Mouse (Mus musculus) brown adipose tissue, adult 24 weeks (tissue): ENCODE results near the gene Ncln. TPM values are rescaled to one million over a fixed set of nuclear protein-coding genes. Genes with fewer than 3 reads are reported as not detected.
"Not testable (repeated sequence)": the region's sequence is repeated elsewhere in the genome, so short reads cannot be mapped to it uniquely, and the experiment has no call there.

Experiments used
- H3K27ac ChIP-seq: fragments of 200-500 bp; replicated peaks from 2 replicates; pipeline ENCODE4 v1.5.1; 2012; ENCODE audit warnings: low read depth, mild to moderate bottlenecking, low read length
- H3K4me1 ChIP-seq: fragments of 200-500 bp; 2 replicates; pipeline ENCODE4 v1.6.1; 2012; ENCODE audit warnings: low read length, mixed read lengths; ENCODE audit not compliant: control insufficient read depth, insufficient read depth, insufficient read length
- H3K4me3 ChIP-seq: fragments of 200-500 bp; 2 replicates; pipeline ENCODE4 v1.5.1; 2012; ENCODE audit warnings: low read depth, mild to moderate bottlenecking, low read length, moderate library complexity; ENCODE audit not compliant: insufficient read depth
- polyA plus RNA-seq: library from polyadenylated mRNA; stranded (reverse); fragments of >200 nt; gene quantifications from 2 replicates; pipeline ENCODE4 v1.2.4, GENCODE M21; 2012; ENCODE audit not compliant: missing spikeins, insufficient read depth, insufficient read length

The Ncln gene
- polyA plus RNA-seq, 1 experiment: 17.9 TPM

DNA sequence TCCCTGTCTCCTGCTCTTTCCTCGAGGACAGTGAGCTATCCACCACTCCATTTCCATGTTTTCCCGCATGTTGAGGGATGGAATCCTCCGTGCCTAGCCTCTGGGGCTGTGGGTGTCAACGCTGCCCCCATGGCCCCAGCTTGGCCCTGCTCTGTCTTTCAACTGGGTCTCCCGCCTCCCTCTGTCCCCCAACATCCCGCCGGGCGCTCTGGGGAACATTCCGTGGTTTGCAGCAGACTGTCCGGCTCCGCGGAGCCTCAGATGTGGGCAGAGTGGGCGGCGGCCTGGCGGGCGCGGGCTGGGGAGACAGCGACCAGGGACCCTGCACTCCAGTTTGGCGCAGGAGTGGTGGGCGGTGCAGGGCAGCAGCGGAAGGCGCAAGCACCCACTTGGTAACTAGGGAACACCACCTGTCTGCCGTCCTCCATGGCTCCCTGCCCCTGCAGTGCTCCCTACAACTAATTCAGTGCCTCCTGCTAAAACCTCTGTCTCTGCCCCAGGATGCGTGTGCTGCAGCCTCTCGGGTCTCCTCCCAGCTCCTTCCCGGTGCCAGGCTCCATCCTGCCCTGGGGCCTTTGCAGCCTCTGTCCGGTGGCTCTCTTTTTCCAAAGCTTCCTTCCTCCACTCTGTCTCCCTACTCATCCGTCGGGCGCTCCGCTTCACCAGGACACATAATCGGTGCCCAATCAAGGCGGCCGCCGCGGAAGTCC, 43.8 kb downstream of the Ncln start:
- Histone ChIP-seq H3K4me3 (no peak overlapping the region), H3K4me1 (no peaks in the 10 kb centered on the region), H3K27ac (no peak overlapping the region)

- no peaks in the 10 kb centered on the region for H3K4me1 ChIP-seq
- H3K27ac ChIP-seq: no peak overlapping the region
- no peak overlapping the region for H3K4me3 ChIP-seq
Observed at GRCm38 (mm10) chr10:81451365-81451745, 44.8 kb downstream of the Ncln start.

DNA sequence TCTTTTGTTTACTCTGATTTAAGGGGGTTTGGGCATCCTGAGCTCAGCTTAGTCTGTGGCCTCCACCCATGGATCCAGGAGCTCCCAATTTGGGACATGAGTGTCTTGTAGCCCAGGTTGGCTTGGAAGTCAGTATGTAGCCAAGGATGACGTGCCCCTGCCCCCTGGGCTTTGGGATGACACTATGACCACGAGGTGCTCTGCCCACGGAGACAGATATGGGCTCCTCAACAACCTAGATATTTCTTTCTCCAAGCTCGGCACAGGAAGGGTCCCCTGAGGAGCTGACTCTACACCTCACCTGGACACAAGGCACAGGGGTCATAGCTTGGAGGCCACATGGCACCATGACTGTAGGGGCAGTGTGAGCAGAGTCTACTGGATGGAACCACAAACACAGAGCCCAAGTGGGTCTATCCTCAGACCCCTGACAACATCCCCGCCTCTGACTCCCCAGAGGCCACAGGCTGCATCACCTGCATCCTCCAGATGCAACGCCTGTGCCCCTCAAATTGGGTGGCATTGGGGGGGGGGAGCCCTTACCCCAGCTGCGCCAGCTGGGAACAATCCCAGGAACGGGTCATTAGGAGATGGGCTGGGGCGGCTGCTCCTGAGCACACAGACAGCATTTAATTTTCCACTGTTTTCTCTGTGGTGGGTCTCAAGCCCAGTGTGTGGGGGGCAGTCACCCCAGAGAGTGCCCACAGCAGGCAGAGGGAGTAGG, 45.4 kb downstream of the Ncln start:
- no peak overlapping the region for H3K4me3 ChIP-seq
- no peak overlapping the region for H3K27ac ChIP-seq
- no peaks in the 10 kb centered on the region for H3K4me1 ChIP-seq

- H3K4me3 ChIP-seq: no peak overlapping the region
- no peaks in the 10 kb centered on the region for H3K4me1 ChIP-seq
- H3K27ac ChIP-seq: no peak overlapping the region
Observed at GRCm38 (mm10) chr10:81450140-81450539, 46.1 kb downstream of the Ncln start.

- H3K4me1 ChIP-seq, H3K4me3 ChIP-seq, H3K27ac ChIP-seq: not testable (repeated sequence)
Observed at GRCm38 (mm10) chr10:81445516-81445915, 50.7 kb downstream of the Ncln start.

- Histone ChIP-seq H3K27ac (no peak overlapping the region), H3K4me1 (peaks cover under 1% of the 10 kb centered on the region), H3K4me3 (no peak overlapping the region)
Observed at GRCm38 (mm10) chr10:81441019-81441418, 55.2 kb downstream of the Ncln start.

Other genes with a start within 250 kb of the Ncln start
- gene Matk, start 243.5 kb downstream of the Ncln start, polyA plus RNA-seq: not detected in 2 replicates
- gene Mrpl54, start 229.5 kb downstream of the Ncln start, polyA plus RNA-seq: 122 and 144 TPM in 2 replicates
- gene Apba3, start 229.4 kb downstream of the Ncln start, polyA plus RNA-seq: 59.5 and 82.7 TPM in 2 replicates
- gene Tjp3, start 204.8 kb downstream of the Ncln start, polyA plus RNA-seq: 1.6 TPM in 1 of 2 replicates, not detected in the other
- 10.6 and 12.4 TPM in 2 replicates for gene Pip5k1c, start 203.4 kb downstream of the Ncln start, polyA plus RNA-seq
- 8.4 and 9.6 TPM in 2 replicates for gene Cactin, start 175.3 kb downstream of the Ncln start, polyA plus RNA-seq
- gene Tbxa2r, start 167.7 kb downstream of the Ncln start, polyA plus RNA-seq: not detected in 2 replicates
- 1.0 TPM in 1 of 2 replicates, not detected in the other for gene Gipc3, start 153.1 kb downstream of the Ncln start, polyA plus RNA-seq
- gene Hmg20b, start 145.9 kb downstream of the Ncln start, polyA plus RNA-seq: 66.1 and 78.7 TPM in 2 replicates
- 8.3 and 11.5 TPM in 2 replicates for gene Mfsd12, start 138.9 kb downstream of the Ncln start, polyA plus RNA-seq
- not detected in 2 replicates for gene 4930404N11Rik, start 130.6 kb downstream of the Ncln start, polyA plus RNA-seq
- 9.3 and 10.3 TPM in 2 replicates for gene Fzr1, start 117.9 kb downstream of the Ncln start, polyA plus RNA-seq
- 25.1 and 35.9 TPM in 2 replicates for gene Dohh, start 112.0 kb downstream of the Ncln start, polyA plus RNA-seq
- 2.4 TPM in 1 of 2 replicates, not detected in the other for gene Gm48551, start 111.9 kb downstream of the Ncln start, polyA plus RNA-seq
- gene Gm48552, start 107.4 kb downstream of the Ncln start, polyA plus RNA-seq: not detected in 2 replicates
- gene Smim24, start 103.3 kb downstream of the Ncln start, polyA plus RNA-seq: 1.9 and 5.3 TPM in 2 replicates
- gene Nfic, start 40.8 kb downstream of the Ncln start, polyA plus RNA-seq: 40.9 and 42.9 TPM in 2 replicates
- gene Celf5, start 13.7 kb downstream of the Ncln start, polyA plus RNA-seq: 0.63 TPM in 1 of 2 replicates, not detected in the other
- 0.71 and 0.79 TPM in 2 replicates for gene S1pr4, start 3.7 kb upstream of the Ncln start, polyA plus RNA-seq
- not detected in 2 replicates for gene Gna15, start 27.8 kb upstream of the Ncln start, polyA plus RNA-seq
- gene Gna11, start 48.8 kb upstream of the Ncln start, polyA plus RNA-seq: 34.1 and 41.1 TPM in 2 replicates
- gene Aes, start 63.1 kb upstream of the Ncln start, polyA plus RNA-seq: 679 and 754 TPM in 2 replicates
- gene Tle2, start 78.2 kb upstream of the Ncln start, polyA plus RNA-seq: 3.2 and 4.8 TPM in 2 replicates
- 3.3 TPM in 1 of 2 replicates, not detected in the other for gene Tle6, start 104.7 kb upstream of the Ncln start, polyA plus RNA-seq
- 4.1 and 8.7 TPM in 2 replicates for gene BC025920, start 109.9 kb upstream of the Ncln start, polyA plus RNA-seq
- gene Sirt6, start 131.4 kb upstream of the Ncln start, polyA plus RNA-seq: 3.2 and 4.5 TPM in 2 replicates
- 12.6 and 12.9 TPM in 2 replicates for gene Ankrd24, start 132.1 kb upstream of the Ncln start, polyA plus RNA-seq
- 1.0 and 1.5 TPM in 2 replicates for gene Gm10778, start 152.7 kb upstream of the Ncln start, polyA plus RNA-seq
- gene Zfp433, start 208.4 kb upstream of the Ncln start, polyA plus RNA-seq: 2.6 TPM in 1 of 2 replicates, not detected in the other